Mouse (Mus musculus) spleen, adult 2 months (tissue): ENCODE results near the gene Car14.

ENCODE experiments used
- CTCF ChIP-seq: fragments of 200-500 bp; IDR thresholded peaks from 2 replicates; pipeline ENCODE4 v1.5.1; 2011; ENCODE audit warnings: mild to moderate bottlenecking, inconsistent platforms; ENCODE audit not compliant: insufficient read depth, insufficient read length, insufficient replicate concordance; ENCODE audit errors: extremely low read depth
- POLR2A ChIP-seq: fragments of 200-500 bp; IDR thresholded peaks from 2 replicates; pipeline ENCODE4 v1.6.1; 2011; ENCODE audit warnings: low read depth, low read length, inconsistent platforms

GRCm38 (mm10) chr3:95905940-95906492, 1.5 kb upstream of the Car14 start:
- peak; percentile 45; the same call in 1 of the 2 replicates for TF ChIP-seq CTCF
- no peak for TF ChIP-seq POLR2A
